Mouse (Mus musculus) midbrain, embryonic 14.5 days (tissue): ENCODE measurements around the gene 1600014C10Rik. TPM values are rescaled to one million over a fixed set of nuclear protein-coding genes. Genes with fewer than 3 reads are reported as not detected.

ENCODE experiments used
- ATAC-seq: fragments of 200-750 bp; cut with Nextera tagmentation; 2 replicates; pipeline ENCODE4 v1.8.0; 2017; ENCODE audit warnings: moderate number of reproducible peaks, moderate library complexity; ENCODE audit not compliant: low FRiP score, low TSS enrichment
- DNase-seq: peaks from one replicate; pipeline ENCODE4 v3.0.0-alpha.2; 2015
- H3K27ac ChIP-seq: fragments of 300-500 bp; sonication (generic); replicated peaks from 2 replicates; pipeline ENCODE4 v1.5.1; 2014; ENCODE audit warnings: mild to moderate bottlenecking, low read depth, low read length, moderate library complexity
- H3K27me3 ChIP-seq: fragments of 300-500 bp; sonication (generic); 2 replicates; pipeline ENCODE4 v1.6.1; 2014; ENCODE audit warnings: low read length, control low read depth, mixed read lengths; ENCODE audit not compliant: control insufficient read depth, insufficient read depth
- H3K36me3 ChIP-seq: fragments of 300-500 bp; sonication (generic); 2 replicates; pipeline ENCODE4 v1.6.1; 2014; ENCODE audit warnings: low read length, control low read depth; ENCODE audit not compliant: control insufficient read depth, insufficient read depth
- H3K4me1 ChIP-seq: fragments of 300-500 bp; sonication (generic); 2 replicates; pipeline ENCODE4 v1.6.1; 2014; ENCODE audit warnings: mild to moderate bottlenecking, antibody characterized with exemption, low read length, control low read depth; ENCODE audit not compliant: control insufficient read depth, insufficient read depth
- H3K4me2 ChIP-seq: fragments of 300-500 bp; sonication (generic); 2 replicates; pipeline ENCODE4 v1.6.1; 2014; ENCODE audit warnings: mild to moderate bottlenecking, low read length, moderate library complexity
- H3K4me3 ChIP-seq: fragments of 300-500 bp; sonication (generic); replicated peaks from 2 replicates; pipeline ENCODE4 v1.5.1; 2014; ENCODE audit warnings: low read depth, low read length
- H3K9ac ChIP-seq: fragments of 300-500 bp; sonication (generic); replicated peaks from 2 replicates; pipeline ENCODE4 v1.6.1; 2014; ENCODE audit warnings: mild to moderate bottlenecking, low read length, moderate library complexity
- H3K9me3 ChIP-seq: fragments of 300-500 bp; sonication (generic); 2 replicates; pipeline ENCODE4 v1.6.1; 2016; ENCODE audit warnings: low read length, control low read depth, mixed read lengths; ENCODE audit not compliant: control insufficient read depth
- WGBS: fragments of 180-500 bp; shearing (Covaris S2); extraction: QIAGEN DNeasy Blood & Tissue Kit; methylation state at CpG from one replicate; pipeline ENCODE4 v1.1.7; 2014; 5-methylcytosine and 5-hydroxymethylcytosine counted together
- polyA plus RNA-seq: library from polyadenylated mRNA; unstranded; fragments of >200 nt; fragmentation: Nextera tagmentation; extraction: Ambion mirVana; gene quantifications from 2 replicates; pipeline ENCODE4 v1.2.1, GENCODE M21; 2014

1600014C10Rik gene
- polyA plus RNA-seq, 1 experiment from 2014 or later, result 31.2 TPM

DNA sequence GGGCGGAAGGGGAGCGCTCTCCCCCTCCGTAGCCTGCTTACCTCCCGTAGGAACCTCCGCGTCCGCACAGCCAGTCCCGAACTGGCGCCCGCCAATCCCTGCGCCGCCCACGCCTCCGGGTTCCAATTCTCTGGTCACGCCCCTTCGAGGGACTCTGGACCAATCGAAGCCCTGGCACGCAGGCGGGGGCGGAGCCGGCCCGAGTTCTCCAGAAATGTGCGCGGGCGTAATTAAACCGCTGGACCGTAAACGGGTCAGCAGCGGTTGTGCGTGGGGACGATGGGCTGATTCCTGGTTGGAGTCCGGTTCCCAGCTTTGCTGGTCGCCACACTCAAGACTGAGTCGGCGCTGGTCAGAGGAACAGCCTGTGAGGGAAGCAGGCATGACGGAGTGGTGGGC is 44.9 kb downstream of the 1600014C10Rik start, which contains the start of gene Plekhf1:
Gene Plekhf1 (minus strand): TSS at position 117 of the 399 bp plus-strand sequence.
- H3K4me2 ChIP-seq, result peak within 1 kb of the TSS; percentile 94
- under 1% methylated on average over 36 of the region's 36 CpGs for WGBS
- peaks cover 10% of the 10 kb centered on the region; the same call in 1 of the 2 replicates for H3K27me3 ChIP-seq
- peaks cover 8% of the 10 kb centered on the region for H3K4me1 ChIP-seq
- ATAC-seq, result peak; percentile 91
- peak; percentile 89 for DNase-seq
- no peaks in the 10 kb centered on the region for H3K36me3 ChIP-seq
- peak within 1 kb of the TSS; percentile 45 for H3K4me3 ChIP-seq
- no peak within 1 kb of the TSS for H3K27ac ChIP-seq
- H3K9me3 ChIP-seq, result no peaks in the 10 kb centered on the region
- H3K9ac ChIP-seq, result peak within 1 kb of the TSS; percentile 46

DNA sequence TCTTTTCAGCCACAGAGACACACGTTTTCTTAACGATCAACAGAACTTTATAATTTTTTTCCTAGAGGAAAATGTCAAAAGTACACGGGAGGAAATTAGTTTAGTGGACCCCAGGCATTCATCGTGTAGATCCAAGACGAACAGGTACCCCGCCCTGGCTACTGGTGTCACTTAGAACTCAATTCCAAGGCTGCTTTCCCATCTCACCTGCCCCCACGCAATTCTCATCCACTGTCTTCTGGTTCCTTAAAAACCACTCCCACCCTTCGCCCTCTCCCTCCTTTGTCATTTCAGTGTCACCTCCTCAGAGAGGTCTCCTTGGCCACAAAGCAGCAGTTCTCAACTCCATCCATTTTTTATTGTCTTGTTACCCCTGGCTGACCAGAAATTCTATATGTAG is 45.3 kb downstream of the 1600014C10Rik start:
- Histone ChIP-seq H3K9me3 (no peaks in the 10 kb centered on the region), H3K4me1 (peaks cover 8% of the 10 kb centered on the region), H3K36me3 (no peaks in the 10 kb centered on the region), H3K4me3 (peak overlapping the region; percentile 45), H3K27ac (no peak overlapping the region), H3K4me2 (peak overlapping the region; percentile 94), H3K27me3 (peaks cover 10% of the 10 kb centered on the region; the same call in 1 of the 2 replicates), H3K9ac (no peak overlapping the region)
- no peak for DNase-seq
- ATAC-seq, result no peak
- 24% methylated on average over 8 of the region's 8 CpGs for WGBS

DNA sequence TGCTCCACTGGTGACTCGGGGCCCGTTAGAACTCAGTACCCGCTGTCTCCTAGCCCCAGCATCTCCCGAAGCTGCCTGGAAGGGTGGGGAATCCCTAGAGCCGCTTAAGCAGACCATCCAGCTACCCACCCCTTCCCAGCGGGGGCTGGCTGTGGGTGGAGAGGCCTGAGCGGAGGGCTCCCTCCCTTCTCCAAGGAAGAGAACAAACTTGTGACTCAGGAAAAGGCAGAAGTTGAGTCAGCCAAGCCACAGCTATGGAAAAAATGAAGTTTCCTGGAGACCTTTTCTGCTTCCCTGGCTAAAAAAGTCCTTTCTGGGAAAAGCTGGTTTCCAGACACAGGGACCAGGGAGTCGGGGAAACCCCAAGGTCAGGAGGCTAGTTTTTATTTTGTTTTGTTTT is 47.3 kb downstream of the 1600014C10Rik start:
- DNase-seq, result no peak
- Histone ChIP-seq H3K9me3 (no peaks in the 10 kb centered on the region), H3K4me1 (peaks cover 8% of the 10 kb centered on the region), H3K9ac (no peak overlapping the region), H3K27me3 (peaks cover 10% of the 10 kb centered on the region; the same call in 1 of the 2 replicates), H3K4me2 (no peak overlapping the region), H3K27ac (no peak overlapping the region), H3K36me3 (no peaks in the 10 kb centered on the region), H3K4me3 (no peak overlapping the region)
- ATAC-seq, result no peak
- WGBS, result 18% methylated on average over 8 of the region's 8 CpGs

DNA sequence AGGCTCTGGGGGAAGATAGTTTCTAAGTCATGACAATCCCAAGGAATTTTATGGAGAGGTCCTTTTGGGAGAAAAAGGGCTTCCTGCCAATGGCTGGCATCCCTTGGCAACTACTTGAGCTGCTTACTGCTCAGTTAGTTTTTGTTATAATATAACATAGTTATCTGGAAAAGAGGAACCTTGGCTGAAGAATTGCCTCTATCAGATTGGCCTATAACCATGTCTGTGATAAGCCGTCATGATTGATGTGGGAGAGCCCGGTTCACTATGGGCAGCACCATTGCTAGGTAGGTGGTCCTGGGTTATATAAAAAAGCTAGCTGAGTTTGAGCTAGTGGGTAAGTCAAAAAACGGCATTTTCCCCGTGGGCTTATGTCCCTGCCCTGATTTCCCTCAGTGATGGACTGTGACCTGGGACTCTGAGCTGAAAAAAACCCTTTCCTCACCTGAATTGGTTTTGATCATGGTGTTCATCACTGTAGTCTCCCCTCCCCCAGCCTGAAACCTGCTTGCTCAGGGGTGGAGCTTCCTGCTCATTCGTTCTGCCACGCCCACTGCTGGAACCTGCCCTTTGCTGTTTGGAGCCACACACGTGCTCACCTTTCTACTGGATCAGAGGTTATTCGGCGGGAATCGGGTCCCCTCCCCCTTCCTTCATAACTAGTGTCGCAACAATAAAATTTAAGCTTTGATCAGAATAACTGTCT is 53.5 kb downstream of the 1600014C10Rik start:
- no peaks in the 10 kb centered on the region for H3K36me3 ChIP-seq
- DNase-seq, result no peak
- ATAC-seq, result no peak
- no peaks in the 10 kb centered on the region for H3K27me3 ChIP-seq
- H3K9ac ChIP-seq, result no peak overlapping the region
- no peak overlapping the region for H3K4me3 ChIP-seq
- no peak overlapping the region for H3K4me2 ChIP-seq
- no peak overlapping the region for H3K27ac ChIP-seq
- WGBS, result 49% methylated on average over 11 of the region's 11 CpGs
- no peaks in the 10 kb centered on the region for H3K9me3 ChIP-seq
- H3K4me1 ChIP-seq, result no peaks in the 10 kb centered on the region

DNA sequence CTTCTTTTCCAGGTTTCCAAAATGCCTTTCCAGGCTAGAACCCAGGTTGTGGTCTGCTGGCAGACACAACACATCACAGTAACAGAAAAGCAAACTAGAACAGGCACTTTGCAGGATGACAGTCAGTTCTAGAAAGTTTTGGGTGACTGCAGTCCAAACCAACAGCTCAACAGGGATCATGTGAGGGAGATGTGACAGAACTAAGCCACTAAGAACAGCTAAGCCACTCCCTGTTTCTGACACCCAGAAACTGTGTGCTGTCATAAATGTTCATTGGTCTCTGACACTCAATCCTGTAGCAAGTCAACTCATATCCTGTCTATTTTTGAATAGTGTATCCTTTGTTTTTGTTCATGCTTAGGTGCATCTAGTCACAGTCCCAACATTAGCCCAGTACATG is 54.1 kb downstream of the 1600014C10Rik start:
- no peak overlapping the region for H3K4me2 ChIP-seq
- no peak for ATAC-seq
- H3K9me3 ChIP-seq, result no peaks in the 10 kb centered on the region
- no peak for DNase-seq
- H3K4me1 ChIP-seq, result no peaks in the 10 kb centered on the region
- H3K27ac ChIP-seq, result no peak overlapping the region
- no peaks in the 10 kb centered on the region for H3K36me3 ChIP-seq
- no peaks in the 10 kb centered on the region for H3K27me3 ChIP-seq
- H3K9ac ChIP-seq, result no peak overlapping the region
- H3K4me3 ChIP-seq, result no peak overlapping the region

DNA sequence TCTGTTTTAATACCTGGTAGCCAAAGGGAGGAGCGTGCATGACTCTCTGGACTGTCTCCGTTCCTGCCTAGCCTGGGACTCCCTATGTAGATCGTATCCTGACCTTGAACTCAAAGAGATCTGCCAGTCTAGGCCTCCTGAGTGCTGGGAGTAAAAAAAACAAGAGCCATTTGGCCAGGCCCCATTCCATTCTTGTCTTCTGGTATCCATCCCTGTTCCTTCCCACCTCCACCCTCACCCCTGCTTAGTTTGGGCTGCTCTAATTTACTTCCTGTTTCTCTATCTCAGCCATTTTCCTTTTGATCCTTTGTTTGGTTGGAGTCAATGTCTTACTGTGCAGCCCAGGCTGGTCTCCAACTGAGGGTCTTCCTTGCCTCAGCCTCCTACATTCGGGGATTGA is 59.4 kb downstream of the 1600014C10Rik start:
- Histone ChIP-seq H3K27me3 (no peaks in the 10 kb centered on the region), H3K36me3 (no peaks in the 10 kb centered on the region), H3K27ac (no peak overlapping the region), H3K9me3 (no peaks in the 10 kb centered on the region), H3K4me1 (no peaks in the 10 kb centered on the region), H3K4me2 (no peak overlapping the region), H3K9ac (no peak overlapping the region), H3K4me3 (no peak overlapping the region)
- ATAC-seq (no peak), DNase-seq (no peak)
- WGBS, result 86% methylated on average over 4 of the region's 4 CpGs

Other genes starting within 250 kb of the 1600014C10Rik start
- gene Uri1, start 159.7 kb upstream of the 1600014C10Rik start, polyA plus RNA-seq, result 29.2 and 37.4 TPM in 2 replicates
- gene Ccne1, start 75.7 kb upstream of the 1600014C10Rik start, polyA plus RNA-seq, result 11.9 and 14.1 TPM in 2 replicates
- 0.22 and 0.37 TPM in 2 replicates for gene Plekhf1, start 44.8 kb downstream of the 1600014C10Rik start, polyA plus RNA-seq
- 84.7 and 93.6 TPM in 2 replicates for gene Pop4, start 88.2 kb downstream of the 1600014C10Rik start, polyA plus RNA-seq